Mouse (Mus musculus) thymus, adult 2 months (tissue): Measurements from ENCODE around the gene Galnt9.

Experiments
- CTCF ChIP-seq: fragments of 200-500 bp; IDR thresholded peaks from 2 replicates; pipeline ENCODE4 v1.5.1; 2012; ENCODE audit warnings: mild to moderate bottlenecking, control low read depth, low read length, moderate library complexity, borderline replicate concordance; ENCODE audit not compliant: control insufficient read depth, poor library complexity, insufficient read depth; ENCODE audit errors: extremely low read depth
- POLR2A ChIP-seq: fragments of 200-500 bp; IDR thresholded peaks from 2 replicates; pipeline ENCODE4 v1.6.1; 2012; ENCODE audit warnings: mild to moderate bottlenecking, low read length, control low read depth, moderate library complexity; ENCODE audit not compliant: control insufficient read depth, poor library complexity, insufficient read depth; ENCODE audit errors: extremely low read depth

- TF ChIP-seq CTCF (no peak), POLR2A (no peak)
Measured at GRCm38 (mm10) chr5:110605531-110606221, 61.5 kb downstream of the Galnt9 start.
